Mouse (Mus musculus) 416B (cell line): ENCODE results near the gene Arrdc2.

Source experiments
- DNase-seq: peaks from one replicate; pipeline ENCODE4 v3.0.0; 2011; ENCODE audit warnings: low read depth

The Arrdc2 gene

DNA sequence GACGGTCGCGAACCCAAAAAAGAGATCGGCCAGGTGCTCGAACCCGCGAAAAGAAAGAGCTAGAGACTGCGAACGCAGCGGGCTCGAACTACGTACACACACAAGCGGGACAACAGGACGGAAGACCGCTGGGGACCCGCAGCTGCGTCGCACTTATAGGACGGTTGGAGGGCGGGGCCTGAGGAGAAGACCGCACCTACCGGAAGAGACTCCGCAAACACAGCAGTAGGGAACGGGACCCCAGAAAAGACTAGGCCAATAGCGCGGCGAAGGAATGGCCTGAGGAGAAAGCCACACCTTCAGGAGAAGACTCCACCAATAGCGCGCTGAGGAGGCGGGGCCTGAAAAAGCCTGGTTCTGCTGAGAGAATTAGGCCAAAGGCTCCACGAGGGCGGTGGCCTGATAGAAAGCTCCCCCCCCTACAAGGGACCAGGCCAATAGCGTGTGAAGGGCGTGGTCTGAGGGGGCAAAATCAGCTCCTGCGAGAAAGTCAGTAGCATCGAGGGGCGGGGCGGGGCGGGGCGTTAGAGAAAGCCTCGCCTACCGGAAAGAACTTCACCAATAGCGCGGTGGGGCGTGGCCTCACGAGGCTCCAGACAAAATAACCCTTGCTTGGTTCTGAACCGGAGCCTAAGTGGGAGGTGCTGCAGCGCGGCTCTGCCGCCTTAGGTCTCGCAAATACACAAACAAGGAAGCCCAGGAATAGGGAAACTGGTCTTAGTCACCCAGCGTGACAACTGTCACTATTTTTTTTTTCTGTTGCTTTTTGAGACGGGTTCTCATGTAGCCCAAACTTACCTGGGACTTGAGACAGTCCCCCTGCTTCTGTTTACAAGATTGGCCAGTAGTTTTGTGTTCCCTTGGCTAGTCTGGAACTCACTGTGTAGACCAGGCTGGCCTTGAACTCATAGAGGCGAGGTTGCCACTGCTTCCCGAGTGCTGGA, at the start of gene Arrdc2:
Arrdc2 (minus strand) TSS at position 313 of the 944 bp plus-strand sequence.
- peak; percentile 100 for DNase-seq

DNA sequence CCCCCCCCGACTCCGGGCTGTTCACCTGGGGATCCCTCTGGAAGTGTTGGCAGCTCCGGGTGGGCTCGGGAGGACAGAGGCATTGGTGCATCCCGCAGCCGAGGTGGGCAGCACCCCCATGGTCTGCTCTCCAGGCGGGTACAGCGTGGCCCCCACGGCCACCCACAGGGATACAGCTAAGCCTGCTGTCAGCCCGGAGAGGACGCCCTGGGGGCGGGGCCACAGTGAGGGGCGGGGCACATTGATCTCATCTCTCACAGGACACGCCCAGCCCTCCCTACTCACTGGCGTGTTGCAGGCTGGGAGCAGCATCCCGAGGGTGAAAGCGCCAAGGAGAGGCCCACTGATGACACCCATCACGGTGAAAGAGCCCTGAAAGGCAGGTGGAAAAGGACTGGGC, 48.1 kb upstream of the Arrdc2 start:
- DNase-seq: no peak

DNA sequence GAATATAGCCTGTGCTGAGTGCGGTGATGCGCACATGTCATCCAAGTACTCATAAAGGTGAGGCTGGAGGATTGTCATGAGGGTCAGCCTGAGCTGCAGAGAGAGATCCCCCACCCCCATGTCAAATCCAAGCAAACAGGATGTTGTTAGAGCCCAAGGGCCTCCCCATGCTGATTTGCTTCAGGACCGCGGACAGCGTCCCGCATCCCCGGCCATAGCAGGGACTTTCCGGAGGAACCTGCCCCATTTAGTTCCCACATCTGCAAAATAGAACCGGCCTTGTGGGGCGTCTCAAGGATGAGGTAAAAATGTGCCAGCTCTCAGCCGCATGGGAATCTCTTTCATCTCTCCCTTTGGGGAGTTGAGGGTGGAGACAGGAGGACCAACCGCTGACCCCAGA, 46.1 kb upstream of the Arrdc2 start:
- no peak for DNase-seq

DNA sequence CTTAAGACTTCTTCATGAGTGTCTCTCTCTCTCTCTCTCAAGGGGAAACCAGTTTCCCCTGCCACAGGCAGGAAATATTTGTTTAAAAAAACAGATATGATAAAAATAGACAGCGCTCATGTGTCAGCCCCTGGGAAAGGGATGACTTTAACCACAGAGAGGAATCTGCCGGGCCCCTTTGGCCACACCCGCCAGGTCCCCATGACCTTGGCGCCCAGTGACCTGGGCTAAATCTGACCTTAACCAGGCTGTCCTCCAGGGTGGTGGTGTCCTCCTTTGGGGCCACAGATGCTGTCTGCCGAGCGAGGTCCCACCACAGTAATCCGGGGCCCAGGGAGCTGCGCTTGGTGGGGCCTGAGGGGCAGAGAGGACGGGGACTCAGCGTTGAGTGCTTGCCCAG, 45.2 kb upstream of the Arrdc2 start:
- peak; percentile 52 for DNase-seq

DNA sequence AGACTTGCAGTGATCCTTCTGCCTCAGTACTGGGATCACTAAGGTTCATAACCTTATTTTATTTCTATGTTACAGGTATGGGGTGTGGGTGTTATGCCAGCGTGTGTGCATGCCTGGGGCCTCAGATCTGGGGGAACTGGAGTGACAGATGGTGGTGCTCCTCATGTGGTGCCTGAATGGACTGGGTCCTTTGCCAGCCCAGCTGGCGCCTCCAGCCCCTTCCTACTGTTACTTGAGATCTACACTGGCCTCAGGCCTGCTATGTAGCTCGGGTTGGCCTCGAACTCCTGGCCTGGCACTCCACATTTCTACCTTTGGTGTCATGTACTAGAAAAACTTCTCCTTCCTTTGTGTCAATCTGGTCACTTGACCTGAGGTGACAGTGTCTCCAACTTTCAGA, 44.7 kb upstream of the Arrdc2 start:
- DNase-seq: no peak

DNA sequence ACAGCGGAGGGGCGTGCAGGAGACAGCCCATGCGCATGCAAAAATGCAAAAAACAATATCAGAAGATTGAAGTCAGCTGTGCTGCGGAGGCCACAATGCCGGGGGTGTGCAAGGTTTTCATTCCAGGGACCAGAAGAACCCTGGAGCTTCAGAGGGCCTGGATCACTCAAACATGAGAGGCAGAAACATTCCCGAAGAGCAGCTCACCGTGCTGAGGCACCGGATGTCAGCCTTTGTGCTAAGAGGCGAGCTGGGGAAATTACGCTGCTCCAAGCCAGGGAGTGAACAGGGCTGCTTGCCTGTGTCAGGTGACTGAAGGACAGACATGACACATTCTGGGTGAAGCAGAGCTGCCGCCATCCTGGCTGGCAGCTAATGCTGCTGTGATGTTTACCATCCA, 41.0 kb upstream of the Arrdc2 start:
- DNase-seq: no peak

DNA sequence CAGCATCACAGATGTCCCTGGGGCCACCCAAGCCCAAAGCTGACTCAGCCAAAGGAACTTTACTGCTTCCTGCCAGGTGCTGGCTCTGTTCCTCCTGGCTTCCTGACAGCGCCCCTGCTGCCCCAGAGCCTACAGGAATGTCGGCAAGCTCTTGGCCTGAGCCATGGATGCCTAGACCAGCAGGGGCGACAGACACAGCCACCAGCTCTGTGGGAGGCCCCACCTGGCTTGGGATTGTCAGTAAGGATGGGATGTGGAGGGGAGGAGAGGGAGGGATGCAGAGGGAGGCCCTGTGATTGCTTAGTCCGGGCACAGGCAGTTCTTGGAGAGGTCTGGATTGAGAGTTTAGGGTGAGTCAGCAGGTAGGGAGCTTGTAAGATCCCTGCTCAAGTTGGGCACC, 40.6 kb upstream of the Arrdc2 start:
- DNase-seq: no peak

DNA sequence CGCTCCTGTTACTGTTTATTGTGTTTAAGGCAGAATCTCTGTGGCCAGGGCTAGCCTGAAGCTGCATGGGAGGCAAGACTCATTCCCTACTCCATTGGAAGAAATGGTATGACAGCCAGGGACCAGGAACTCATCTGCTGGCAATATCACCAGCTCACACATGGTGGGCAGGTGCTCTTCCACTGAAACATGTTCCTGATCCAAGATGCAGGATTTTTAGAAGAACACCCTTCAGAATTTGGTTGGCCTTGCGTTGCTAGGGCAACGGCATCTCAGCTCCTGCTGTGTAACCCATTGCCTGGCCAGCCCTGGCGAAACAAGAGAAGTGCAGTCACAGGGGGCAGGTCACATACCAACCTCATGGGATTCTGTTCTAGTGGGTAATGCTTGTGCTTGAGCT, 40.0 kb upstream of the Arrdc2 start:
- DNase-seq: no peak

DNA sequence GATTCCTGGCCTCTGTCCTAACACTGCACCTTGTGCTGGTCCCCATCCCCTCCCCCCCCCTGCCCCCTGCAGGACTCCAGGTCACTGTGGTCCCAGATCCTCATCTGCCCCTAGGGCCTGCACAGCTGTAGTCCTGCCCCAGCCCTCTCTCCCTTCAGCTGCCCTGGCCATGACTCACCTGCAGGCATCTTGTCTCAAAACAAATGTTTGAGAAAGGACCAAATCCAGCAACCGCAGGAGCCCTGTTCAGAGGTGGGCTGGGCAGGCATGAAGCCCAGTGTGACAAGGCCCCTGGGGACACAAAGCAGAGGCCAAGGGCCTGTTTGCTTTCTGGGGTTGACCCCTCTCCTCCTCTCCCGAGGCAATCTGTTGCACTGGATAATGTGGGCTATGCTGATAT, 38.7 kb upstream of the Arrdc2 start:
- DNase-seq: no peak

DNA sequence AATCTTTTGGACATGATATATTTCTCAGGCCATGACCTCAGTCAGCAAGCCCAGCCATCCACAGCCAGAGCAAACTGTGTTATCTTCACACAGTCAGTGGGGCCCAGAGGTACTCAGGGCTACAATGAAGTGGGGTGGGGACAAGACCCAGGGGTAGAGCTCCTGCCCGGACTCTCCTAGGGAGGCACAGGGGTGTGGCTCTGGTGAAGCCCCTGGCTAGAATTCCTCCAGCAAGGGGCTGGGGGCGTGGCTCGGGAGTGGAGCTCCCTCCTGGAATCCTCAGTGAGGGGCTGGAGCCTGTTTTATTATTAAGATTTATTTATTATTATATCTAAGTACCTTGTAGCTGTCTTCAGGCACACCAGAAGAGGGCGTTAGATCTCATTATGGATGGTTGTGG, 36.9 kb upstream of the Arrdc2 start:
- DNase-seq: no peak

DNA sequence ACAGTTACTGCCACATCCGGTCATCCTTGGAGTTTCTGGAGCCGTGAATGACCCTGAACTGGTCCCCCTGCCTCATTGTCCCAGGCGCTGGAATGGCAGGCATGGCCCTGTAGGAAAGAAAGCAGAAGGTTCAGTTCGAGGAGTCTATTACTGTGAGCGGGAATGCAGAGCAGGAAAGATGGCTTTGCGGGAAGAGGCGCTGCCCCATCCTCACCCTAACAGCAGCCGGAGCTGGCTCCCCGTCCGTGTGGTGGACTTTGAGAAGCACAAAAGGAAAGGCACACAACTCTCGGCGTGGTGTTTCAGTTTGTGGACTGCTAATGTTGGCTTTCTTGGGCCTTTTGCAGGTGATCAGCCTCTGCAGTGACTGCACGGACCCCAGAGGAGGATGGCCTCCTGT, 34.9 kb upstream of the Arrdc2 start:
- no peak for DNase-seq

DNA sequence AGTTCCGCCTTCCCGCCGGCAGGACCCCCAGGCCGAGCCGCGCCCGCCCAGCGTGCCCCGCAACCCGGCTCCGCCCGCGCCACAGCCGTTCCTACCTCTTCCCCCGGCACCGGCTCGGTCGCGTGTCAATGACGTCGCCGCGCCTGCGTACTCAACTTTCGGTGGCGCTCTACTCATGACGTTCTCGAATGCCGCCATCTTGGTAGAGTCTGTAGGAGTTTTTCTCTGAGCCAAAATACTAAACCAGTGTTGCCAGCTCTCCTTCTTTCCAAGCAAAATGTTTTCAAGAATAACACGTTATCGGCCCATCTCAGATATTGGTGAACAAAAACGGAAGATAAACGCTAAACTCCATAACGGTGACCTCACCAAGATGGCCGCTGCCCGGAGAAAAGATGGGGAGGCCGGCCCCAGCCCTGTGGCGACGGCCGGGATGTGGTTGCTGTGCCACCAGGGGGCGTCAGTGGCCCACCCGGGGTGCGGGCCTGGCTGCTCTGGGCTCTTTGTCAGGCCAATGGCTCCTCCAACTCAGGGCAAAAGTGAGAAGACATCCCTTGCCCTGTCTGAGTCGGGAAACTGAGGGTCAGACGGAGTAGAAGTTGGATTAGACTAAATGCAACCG, 34.0 kb upstream of the Arrdc2 start, which contains the start of gene Ccdc124:
Ccdc124 (minus strand) TSS at position 572 of the 622 bp plus-strand sequence.
- peak; percentile 97 for DNase-seq

DNA sequence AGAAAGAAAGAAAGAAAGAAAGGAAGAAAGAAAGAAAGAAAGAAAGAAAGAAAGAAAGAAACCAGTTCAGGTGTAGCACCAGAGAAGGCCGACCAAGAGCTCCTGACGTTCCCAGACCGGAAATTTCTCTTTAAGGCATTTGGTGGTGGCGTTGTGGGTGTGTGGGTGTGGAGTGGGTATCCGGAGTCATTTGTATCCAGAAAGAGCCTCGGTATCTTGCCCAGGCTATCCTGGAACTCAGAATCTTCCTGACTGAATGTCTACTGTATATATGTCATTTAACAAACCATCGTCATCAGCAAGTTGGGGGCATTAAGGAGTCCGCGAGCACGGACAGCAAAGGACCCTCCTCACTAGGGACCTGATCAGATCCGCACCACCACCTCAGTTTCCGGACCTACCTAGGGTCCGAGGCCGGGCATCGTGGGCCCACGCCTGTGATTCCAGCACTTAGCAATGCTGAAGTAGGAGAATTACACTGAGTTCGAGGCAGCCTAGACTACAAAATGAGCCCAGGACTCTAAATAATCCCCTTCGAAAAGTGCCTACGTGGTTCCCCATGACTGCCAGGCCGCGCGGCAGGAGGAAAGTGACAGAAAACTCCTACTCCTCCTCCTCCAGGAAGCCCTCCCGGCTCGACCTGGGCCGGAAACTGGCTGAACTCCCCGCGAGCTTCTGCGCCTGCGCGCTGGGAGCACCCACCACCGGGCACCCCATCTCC, 33.3 kb upstream of the Arrdc2 start:
- peak; percentile 60 for DNase-seq

DNA sequence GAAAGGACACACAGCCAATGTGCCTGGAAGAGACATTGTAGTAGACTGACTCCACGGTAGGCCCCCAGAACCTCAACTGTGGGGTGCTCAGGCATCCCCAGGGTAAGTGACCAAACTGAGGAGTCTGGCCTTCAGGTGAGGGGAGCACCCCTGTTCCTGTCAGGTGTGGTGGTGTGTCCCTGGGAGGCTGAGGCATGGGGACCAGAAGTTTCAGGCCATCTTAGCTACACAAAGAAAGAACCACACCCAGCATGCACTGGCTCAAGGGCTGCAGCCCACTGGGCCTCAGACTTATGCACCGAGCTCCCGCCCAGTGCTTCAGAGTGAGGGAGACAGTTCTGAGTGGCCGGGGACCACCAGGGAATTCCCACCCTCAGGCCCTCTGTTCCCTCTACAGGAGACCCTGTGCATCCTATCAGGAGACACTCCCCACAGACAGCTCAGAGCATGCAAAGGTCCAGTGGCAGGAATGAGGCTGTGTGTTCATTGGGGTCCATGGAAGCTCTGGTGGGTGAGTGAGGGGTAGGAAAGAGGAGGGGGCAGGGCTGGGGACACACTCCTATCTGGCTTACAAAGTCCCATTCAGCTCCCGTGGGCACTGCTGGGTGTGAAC, 31.8 kb upstream of the Arrdc2 start:
- DNase-seq: no peak

DNA sequence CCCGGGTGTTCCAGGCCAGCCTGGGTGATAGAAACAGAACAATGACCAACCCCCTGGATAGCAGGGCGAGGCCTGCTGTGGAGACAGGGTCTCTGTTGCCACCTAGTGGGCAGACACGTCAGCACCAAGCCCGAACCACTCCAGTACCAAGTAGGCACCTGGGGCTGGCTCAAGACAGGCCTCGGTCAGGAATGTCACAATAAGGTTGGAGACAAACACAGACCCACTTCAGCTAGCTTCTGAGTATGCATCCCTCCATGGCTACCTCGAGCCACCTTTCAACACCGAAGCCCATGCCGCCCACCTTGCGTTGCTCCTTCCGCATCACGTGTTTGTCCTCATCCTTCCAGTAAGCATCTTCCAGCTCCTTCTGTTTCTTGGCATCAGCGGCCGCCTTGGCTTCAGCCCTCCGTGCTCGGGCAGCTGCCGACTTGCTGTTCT, 30.1 kb upstream of the Arrdc2 start:
- DNase-seq: peak; percentile 82

DNA sequence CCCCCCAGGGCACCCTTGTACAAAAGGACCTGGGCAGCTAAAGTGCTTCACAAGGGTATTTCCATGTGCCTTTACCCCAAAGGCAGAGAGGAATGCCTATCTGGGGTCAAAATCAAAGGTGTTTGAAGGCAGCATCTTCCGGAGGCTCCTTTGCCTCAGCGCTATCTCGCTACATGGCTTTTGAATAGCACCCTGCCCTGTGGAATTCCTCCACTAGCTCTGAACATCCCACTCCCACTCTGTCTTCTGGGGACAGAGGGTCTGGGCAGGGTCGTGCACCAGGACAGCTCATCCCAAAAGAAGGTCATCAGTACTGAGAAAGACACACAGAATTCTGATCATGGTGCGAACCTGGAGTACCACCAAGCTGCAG, 29.7 kb upstream of the Arrdc2 start:
- no peak for DNase-seq

DNA sequence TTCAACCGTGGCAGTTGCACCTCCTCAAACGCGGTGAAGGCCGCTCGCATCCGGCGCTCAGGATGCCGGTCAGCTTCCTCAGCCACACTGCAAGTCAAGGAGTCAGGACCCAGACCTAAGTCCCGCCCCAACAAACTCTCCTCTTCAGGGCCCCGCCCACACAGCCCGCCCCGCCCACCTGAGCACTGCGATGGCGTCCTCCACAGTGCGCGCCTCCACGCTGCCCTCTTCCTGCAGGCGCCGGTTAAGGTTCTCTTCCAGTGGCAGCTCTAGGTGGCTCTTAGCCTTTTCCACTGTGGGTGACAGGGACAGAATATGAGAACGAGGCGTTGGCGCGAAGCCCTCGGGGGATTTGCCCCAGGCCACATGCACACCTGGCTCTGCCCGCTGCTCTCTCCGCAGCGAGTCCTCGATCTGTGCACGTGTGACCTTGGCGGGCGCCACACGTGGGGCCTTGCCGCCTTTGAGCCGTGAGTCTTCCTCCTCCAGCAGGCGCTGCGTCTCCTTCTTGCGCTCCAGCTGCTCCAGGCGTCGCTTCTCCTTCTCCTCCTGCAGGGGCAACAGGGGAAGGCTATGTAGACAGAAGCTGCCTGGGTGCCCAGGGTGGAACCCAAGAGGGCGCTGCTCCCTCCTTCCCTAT, 29.2 kb upstream of the Arrdc2 start:
- no peak for DNase-seq

DNA sequence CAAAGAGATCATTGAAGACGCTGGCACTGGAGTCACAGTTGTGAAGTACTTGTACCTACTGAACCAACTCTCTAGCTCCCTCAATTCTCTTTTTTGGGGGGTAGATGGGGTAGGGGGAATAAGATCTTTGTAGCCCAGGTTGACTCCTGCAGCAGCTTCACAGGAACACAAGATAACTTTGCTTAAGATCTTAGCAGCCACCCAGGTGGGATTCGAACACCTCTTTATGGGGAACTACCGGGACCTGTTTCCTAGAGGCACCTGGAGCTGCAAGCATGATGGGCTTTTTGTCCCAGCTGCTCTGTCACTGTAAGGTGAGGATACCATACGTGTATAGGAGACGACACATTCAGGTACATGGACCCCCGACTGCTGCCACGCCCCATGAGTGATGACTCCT, 27.0 kb upstream of the Arrdc2 start:
- DNase-seq: no peak

DNA sequence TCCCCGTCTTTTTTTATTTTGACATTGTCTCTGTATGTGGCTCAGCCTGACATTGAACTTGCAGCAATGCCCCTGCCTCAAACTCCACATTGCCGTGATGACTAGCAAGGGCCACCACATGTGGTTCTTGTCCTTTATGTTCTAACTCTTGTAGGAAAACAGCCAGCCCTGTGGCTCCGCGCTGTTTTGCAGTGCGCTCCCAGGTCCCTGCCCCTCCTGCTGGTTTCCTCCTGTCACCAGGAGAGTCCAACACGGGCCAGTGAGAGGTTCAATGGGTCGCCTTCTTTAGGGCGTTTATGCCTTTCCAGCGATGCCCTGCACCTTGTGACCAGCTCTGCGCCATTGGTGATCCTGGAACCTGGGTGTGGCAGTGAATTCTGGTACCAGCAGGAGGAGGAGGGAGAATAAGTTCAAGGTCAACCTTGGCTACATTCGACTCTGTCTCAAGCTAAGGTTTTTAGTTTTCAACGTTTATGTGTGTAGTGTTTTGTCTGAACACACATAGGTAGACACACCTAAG, 26.5 kb upstream of the Arrdc2 start:
- DNase-seq: no peak

DNA sequence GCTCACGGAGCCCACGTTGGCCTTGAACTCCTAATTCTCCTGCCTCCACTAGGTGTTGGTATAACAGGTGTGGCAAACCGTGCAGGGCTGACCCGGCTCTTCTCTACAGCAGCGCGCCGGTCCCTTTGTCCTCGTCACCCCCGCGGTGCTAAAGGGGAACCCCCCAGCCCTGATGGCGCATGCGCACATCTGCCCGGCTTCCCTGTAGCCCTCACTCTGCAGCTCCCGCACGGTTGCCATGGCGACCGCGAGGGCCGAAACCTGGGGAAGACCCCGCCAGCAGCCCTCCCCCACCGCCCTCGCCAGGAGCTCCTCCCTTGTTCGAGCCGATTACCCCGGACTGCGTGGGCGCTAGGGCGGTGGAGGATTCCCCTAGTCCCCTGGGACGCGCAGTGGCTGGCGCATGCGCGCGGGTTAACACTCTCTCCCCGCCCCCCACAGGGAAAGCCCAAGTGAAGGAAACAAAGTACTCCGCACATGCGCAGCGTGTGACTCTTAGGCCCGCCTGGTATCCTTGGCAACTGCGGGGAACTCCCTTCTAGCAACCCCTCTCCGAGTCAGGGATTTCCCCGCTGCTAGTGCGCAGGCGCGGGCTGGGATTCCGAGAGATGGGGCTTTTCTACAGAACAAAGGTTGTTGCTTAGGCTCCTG, 26.0 kb upstream of the Arrdc2 start:
- DNase-seq: peak; percentile 99

DNA sequence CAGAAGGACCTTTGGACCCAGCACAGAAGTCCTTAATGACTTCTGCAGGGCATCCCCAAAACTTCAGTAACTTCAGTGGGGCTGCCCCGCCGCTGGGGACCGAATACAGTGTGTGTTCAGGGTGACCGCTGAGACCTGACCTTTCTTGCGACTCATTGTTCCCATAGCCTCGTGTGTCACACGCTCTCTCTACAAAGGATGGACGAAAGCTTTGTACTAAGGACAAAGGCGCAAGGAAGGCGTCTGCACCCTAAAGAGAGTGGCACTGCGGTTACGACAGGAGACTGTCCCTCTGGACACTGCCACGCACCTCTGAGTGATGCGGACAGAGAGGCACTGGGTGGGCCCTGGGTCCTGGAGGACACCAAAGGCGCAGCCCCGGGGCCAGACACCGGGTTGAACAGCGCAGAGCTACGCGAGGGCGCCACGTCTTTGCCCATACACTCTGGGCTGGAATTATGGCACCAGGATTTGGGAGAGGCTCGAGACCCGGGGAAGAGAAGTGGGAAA, 25.2 kb upstream of the Arrdc2 start:
- DNase-seq: no peak
